Mouse (Mus musculus) kidney, embryonic 16.5 days (tissue): Measurements from ENCODE around the gene Uchl3. TPM values are rescaled to one million over a fixed set of nuclear protein-coding genes. Genes with fewer than 3 reads are reported as not detected.

ENCODE experiments used
- ATAC-seq: fragments of 200-750 bp; cut with Nextera tagmentation; 2 replicates; pipeline ENCODE4 v1.8.0; 2017; ENCODE audit warnings: moderate TSS enrichment; ENCODE audit not compliant: low FRiP score, low TSS enrichment
- H3K27ac ChIP-seq: fragments of 300-500 bp; sonication (generic); 2 replicates; pipeline ENCODE4 v1.5.1; 2014; ENCODE audit warnings: low read length
- H3K27me3 ChIP-seq: fragments of 300-500 bp; sonication (generic); 2 replicates; pipeline ENCODE4 v1.6.1; 2014; ENCODE audit warnings: low read length, control low read depth, mixed read lengths; ENCODE audit not compliant: insufficient read depth
- H3K36me3 ChIP-seq: fragments of 300-500 bp; sonication (generic); 2 replicates; pipeline ENCODE4 v1.6.1; 2014; ENCODE audit warnings: low read length, control low read depth, mixed read lengths; ENCODE audit not compliant: insufficient read depth
- H3K4me1 ChIP-seq: fragments of 300-500 bp; sonication (generic); 2 replicates; pipeline ENCODE4 v1.6.1; 2014; ENCODE audit warnings: low read length, control low read depth, mixed read lengths; ENCODE audit not compliant: insufficient read depth
- H3K4me2 ChIP-seq: fragments of 300-500 bp; sonication (generic); replicated peaks from 2 replicates; pipeline ENCODE4 v1.6.1; 2014; ENCODE audit warnings: low read depth, low read length
- H3K4me3 ChIP-seq: fragments of 300-500 bp; sonication (generic); 2 replicates; pipeline ENCODE4 v1.5.1; 2014; ENCODE audit warnings: mild to moderate bottlenecking, low read length
- H3K9ac ChIP-seq: fragments of 300-500 bp; sonication (generic); replicated peaks from 2 replicates; pipeline ENCODE4 v1.6.1; 2014; ENCODE audit warnings: low read length
- H3K9me3 ChIP-seq: fragments of 300-500 bp; sonication (generic); 2 replicates; pipeline ENCODE4 v1.6.1; 2016; ENCODE audit warnings: low read length, control low read depth
- WGBS: fragments of 180-500 bp; shearing (Covaris S2); extraction: QIAGEN DNeasy Blood & Tissue Kit; methylation state at CpG from one replicate; pipeline ENCODE4 v1.1.7; 2014; 5-methylcytosine and 5-hydroxymethylcytosine counted together
- polyA plus RNA-seq: library from polyadenylated mRNA; unstranded; fragments of >200 nt; fragmentation: Nextera tagmentation; extraction: Ambion mirVana; gene quantifications from 2 replicates; pipeline ENCODE4 v1.2.1, GENCODE M21; 2015

The Uchl3 gene
- polyA plus RNA-seq, 1 experiment from 2014 or later = 137 TPM

GRCm38 (mm10) chr14:101666056-101666455, 12.3 kb downstream of the Uchl3 start:
- WGBS = 91% methylated on average over 7 of the region's 7 CpGs

GRCm38 (mm10) chr14:101666536-101666935, 12.8 kb downstream of the Uchl3 start:
- Histone ChIP-seq H3K9ac (no peak overlapping the region), H3K27ac (no peak overlapping the region), H3K36me3 (peaks cover 11% of the 10 kb centered on the region; the same call in 1 of the 2 replicates), H3K4me2 (no peak overlapping the region), H3K4me3 (no peak overlapping the region), H3K4me1 (no peaks in the 10 kb centered on the region), H3K9me3 (no peaks in the 10 kb centered on the region), H3K27me3 (no peaks in the 10 kb centered on the region)
- no peak for ATAC-seq
- WGBS = 85% methylated on average over 5 of the region's 5 CpGs

More at GRCm38 (mm10) chr14:101666056-101666455, 12.3 kb downstream of the Uchl3 start:
- ATAC-seq = no peak
- H3K27ac ChIP-seq = no peak overlapping the region
- H3K27me3 ChIP-seq = no peaks in the 10 kb centered on the region
- H3K4me2 ChIP-seq = no peak overlapping the region
- H3K9me3 ChIP-seq = no peaks in the 10 kb centered on the region
- no peaks in the 10 kb centered on the region for H3K4me1 ChIP-seq
- no peak overlapping the region for H3K9ac ChIP-seq
- H3K36me3 ChIP-seq = peaks cover 13% of the 10 kb centered on the region; the same call in 1 of the 2 replicates
- H3K4me3 ChIP-seq = no peak overlapping the region

DNA sequence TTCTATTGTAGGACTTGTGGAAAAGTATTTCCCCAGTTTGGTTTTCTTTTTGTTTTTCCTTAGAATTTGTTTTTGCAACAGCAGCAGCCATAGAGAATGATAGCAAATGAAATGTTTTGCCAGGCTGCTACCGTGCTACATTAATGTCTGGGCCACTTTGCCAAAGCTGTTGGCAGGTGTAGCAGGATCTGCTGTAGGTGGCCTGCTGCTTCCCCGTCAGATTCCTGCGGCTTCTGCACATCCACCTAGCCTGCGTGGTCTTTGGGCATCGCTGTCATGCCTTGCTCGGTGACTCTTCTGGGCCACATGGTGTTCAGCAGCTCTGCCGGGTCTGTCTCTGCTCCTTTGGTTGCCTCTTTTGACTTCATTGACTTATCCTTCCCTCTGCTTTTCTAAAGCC, 14.9 kb downstream of the Uchl3 start:
- no peak overlapping the region for H3K4me2 ChIP-seq
- no peak overlapping the region for H3K27ac ChIP-seq
- H3K4me3 ChIP-seq = no peak overlapping the region
- ATAC-seq = no peak
- H3K36me3 ChIP-seq = peaks cover 11% of the 10 kb centered on the region; the same call in 1 of the 2 replicates
- 95% methylated on average over 7 of the region's 7 CpGs for WGBS
- H3K4me1 ChIP-seq = no peaks in the 10 kb centered on the region
- H3K27me3 ChIP-seq = no peaks in the 10 kb centered on the region
- H3K9me3 ChIP-seq = no peaks in the 10 kb centered on the region
- no peak overlapping the region for H3K9ac ChIP-seq

DNA sequence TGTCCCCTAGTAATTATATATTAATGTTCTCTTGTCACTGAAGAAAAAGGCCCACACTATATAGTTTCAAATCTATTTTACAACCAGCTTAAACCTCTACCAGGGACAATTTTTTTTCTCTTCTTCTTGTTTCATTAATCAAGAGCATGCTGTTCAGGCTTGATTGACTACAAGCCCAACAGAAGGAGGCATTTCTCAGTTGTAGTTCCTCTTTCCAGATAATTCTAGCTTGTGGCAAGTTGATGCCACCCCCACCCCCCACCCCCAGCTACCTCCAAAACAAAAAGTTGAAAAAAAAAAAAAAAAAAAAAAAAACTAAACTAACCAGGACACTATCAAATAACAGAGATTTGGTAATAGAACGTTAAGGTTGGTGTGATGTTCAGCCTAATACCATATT, 18.5 kb downstream of the Uchl3 start:
- 75% methylated on average over 1 of the region's 1 CpGs for WGBS
- Histone ChIP-seq H3K4me2 (no peak overlapping the region), H3K9me3 (no peaks in the 10 kb centered on the region), H3K4me1 (no peaks in the 10 kb centered on the region), H3K27me3 (no peaks in the 10 kb centered on the region), H3K4me3 (no peak overlapping the region), H3K9ac (no peak overlapping the region), H3K36me3 (peaks cover 13% of the 10 kb centered on the region; the same call in 1 of the 2 replicates), H3K27ac (no peak overlapping the region)
- no peak for ATAC-seq

DNA sequence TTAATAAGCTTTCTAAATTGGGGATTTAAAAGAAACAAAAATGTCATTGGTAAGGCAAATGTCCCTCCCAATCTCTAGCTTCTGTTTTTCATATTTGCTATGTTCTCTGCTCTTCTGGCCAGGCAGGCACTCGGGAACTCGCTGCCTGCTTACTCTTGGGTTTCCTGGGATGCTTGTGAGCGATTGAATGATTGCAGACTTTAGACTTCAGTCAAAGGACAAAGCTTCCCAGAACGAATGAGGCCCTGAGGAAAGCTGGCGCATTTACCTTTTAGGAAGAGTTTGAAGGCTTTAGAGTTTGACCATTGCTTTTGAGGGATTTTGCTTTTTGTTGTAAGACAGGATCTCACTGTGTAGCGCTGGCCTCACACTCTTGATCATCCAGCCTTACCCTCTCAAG, 33.9 kb downstream of the Uchl3 start:
- Histone ChIP-seq H3K27me3 (no peaks in the 10 kb centered on the region), H3K9ac (no peak overlapping the region), H3K27ac (no peak overlapping the region), H3K4me2 (no peak overlapping the region), H3K4me1 (no peaks in the 10 kb centered on the region), H3K36me3 (0 out of 2 replicates have a peak, but pooled peaks cover 3% of the 10 kb centered on the region), H3K9me3 (no peaks in the 10 kb centered on the region), H3K4me3 (no peak overlapping the region)
- no peak for ATAC-seq
- WGBS = 90% methylated on average over 6 of the region's 6 CpGs

DNA sequence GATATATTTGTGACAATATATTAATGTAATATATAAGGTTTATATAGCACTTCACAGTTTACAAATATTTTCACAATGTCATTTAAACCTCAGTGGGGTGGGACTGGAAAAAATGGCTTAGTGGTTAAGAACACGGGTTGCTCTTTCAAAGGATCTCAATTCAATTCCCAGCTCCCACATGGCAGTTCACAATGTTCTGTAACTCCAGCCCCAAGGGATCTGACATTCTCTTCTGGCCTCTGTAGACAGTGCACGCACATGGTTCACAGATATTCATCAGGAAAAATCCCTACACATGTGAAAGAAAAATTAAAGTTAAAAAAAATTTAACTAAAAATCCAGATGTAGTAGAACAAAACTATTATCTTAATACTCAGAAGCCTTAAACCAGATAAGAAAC, 34.6 kb downstream of the Uchl3 start:
- ATAC-seq = no peak
- H3K9me3 ChIP-seq = no peaks in the 10 kb centered on the region
- H3K27me3 ChIP-seq = no peaks in the 10 kb centered on the region
- no peak overlapping the region for H3K4me3 ChIP-seq
- H3K27ac ChIP-seq = no peak overlapping the region
- H3K36me3 ChIP-seq = 0 out of 2 replicates have a peak, but pooled peaks cover 3% of the 10 kb centered on the region
- no peak overlapping the region for H3K9ac ChIP-seq
- no peaks in the 10 kb centered on the region for H3K4me1 ChIP-seq
- 84% methylated on average over 2 of the region's 2 CpGs for WGBS
- H3K4me2 ChIP-seq = no peak overlapping the region

DNA sequence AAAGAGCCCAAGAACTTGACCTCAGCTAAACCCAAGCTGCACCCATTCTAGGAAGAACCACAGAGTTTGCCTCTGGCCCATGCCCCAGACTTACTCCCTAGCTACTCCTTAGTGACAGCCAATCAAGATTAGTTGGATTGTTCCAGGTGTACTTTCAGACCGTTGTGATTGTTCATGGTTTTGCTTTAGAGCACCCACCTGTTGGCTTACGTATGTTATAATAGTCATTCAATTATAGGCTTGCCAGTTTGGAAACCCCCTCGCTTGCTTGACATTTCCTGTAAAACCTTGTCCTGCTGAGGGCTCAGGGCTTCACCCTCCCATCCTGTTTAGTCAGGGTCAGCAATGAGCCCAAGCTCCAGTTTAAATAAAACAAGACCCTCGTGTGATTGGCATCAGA, 50.7 kb downstream of the Uchl3 start:
- Histone ChIP-seq H3K4me3 (no peak overlapping the region), H3K27ac (no peak overlapping the region), H3K9me3 (no peaks in the 10 kb centered on the region), H3K4me2 (no peak overlapping the region), H3K27me3 (no peaks in the 10 kb centered on the region), H3K36me3 (no peaks in the 10 kb centered on the region), H3K4me1 (no peaks in the 10 kb centered on the region), H3K9ac (no peak overlapping the region)
- no peak for ATAC-seq
- 74% methylated on average over 4 of the region's 4 CpGs for WGBS

- H3K4me3 ChIP-seq = no peak overlapping the region
- 89% methylated on average over 5 of the region's 5 CpGs for WGBS
- no peaks in the 10 kb centered on the region for H3K27me3 ChIP-seq
- H3K4me1 ChIP-seq = no peaks in the 10 kb centered on the region
- H3K4me2 ChIP-seq = no peak overlapping the region
- no peak for ATAC-seq
- H3K9ac ChIP-seq = no peak overlapping the region
- H3K9me3 ChIP-seq = no peaks in the 10 kb centered on the region
- no peaks in the 10 kb centered on the region for H3K36me3 ChIP-seq
- no peak overlapping the region for H3K27ac ChIP-seq
Measured at GRCm38 (mm10) chr14:101707088-101707487, 53.3 kb downstream of the Uchl3 start.

DNA sequence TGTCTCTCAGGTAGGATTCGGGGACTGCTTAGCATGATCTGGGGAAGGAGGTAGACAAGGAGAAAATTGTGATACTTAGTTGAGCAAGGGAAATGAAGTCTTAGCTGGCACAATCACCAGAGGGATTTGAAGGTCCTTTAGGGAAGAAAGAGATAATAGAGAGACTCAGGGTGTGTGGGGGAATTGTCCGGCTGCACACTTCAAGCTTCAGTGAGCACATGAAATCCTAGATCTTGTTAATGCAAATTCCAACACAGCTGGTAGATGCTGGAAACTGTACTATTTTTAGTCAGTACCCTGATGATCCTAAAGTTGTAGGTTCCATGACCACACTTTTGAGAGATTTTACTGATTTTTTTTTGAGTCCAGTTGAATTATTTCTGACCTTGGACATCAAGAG, 60.6 kb downstream of the Uchl3 start:
- no peaks in the 10 kb centered on the region for H3K27me3 ChIP-seq
- WGBS = 61% methylated on average over 2 of the region's 2 CpGs
- no peak overlapping the region for H3K27ac ChIP-seq
- H3K9me3 ChIP-seq = no peaks in the 10 kb centered on the region
- ATAC-seq = peak; percentile 69; the same call in 1 of the 2 replicates
- H3K4me2 ChIP-seq = no peak overlapping the region
- no peak overlapping the region for H3K9ac ChIP-seq
- peaks cover 4% of the 10 kb centered on the region; the same call in 1 of the 2 replicates for H3K4me1 ChIP-seq
- no peak overlapping the region for H3K4me3 ChIP-seq
- no peaks in the 10 kb centered on the region for H3K36me3 ChIP-seq

DNA sequence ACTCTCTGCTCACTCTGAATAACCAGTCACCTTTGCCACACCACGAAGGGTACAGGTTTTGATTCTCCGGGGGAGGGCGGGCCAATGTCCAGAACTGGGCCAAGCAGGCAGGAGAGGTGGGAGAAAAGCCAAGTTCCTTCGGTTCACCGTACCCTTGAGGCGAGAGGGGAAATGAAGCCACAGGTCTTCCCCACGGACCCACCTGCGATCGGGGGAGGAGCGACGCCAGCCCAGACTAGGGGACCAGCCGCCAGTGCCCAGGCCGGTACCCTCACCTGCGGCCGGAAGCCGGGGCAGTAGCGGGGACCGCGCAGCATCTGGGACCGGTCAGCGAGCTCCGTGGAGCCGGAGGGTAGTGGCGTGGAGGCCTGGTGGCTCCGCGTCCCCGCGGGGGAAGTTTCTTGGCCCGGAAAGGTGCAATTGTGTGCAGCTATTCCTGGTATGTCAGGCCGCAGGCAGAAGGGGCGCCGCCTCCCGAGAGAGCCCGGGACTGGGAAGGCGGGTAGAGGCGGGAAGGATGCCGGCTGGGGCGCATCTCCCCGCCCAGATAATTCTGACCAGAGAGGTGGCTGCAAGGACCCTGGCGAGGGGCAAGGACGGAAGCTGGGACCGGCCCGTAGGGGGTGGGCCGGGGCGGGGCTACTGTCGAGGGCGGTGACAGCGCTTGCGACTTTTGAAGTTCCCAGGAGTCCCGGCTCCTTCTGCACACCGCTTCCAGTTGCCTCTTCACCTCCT, 75.6 kb downstream of the Uchl3 start, which contains the start of the genes Gm9922 and Lmo7:
Gene Gm9922 (minus strand): TSS at position 578 of the 735 bp plus-strand sequence.
Gene Lmo7 (plus strand): TSS at position 721 of the 735 bp plus-strand sequence.
- Histone ChIP-seq H3K36me3 (no peaks in the 10 kb centered on the region), H3K4me1 (peaks cover 16% of the 10 kb centered on the region), H3K9ac (peak within 1 kb of the TSS; percentile 79), H3K27me3 (peaks cover 9% of the 10 kb centered on the region; the same call in 1 of the 2 replicates), H3K9me3 (no peaks in the 10 kb centered on the region), H3K4me3 (peak within 1 kb of the TSS; percentile 82), H3K27ac (peak within 1 kb of the TSS; percentile 68), H3K4me2 (peak within 1 kb of the TSS; percentile 98)
- WGBS = under 1% methylated on average over 49 of the region's 51 CpGs
- peak; percentile 98 for ATAC-seq
